Mouse (Mus musculus) liver, embryonic 11.5 days (tissue): ENCODE data around the gene Olfr606. TPM values are rescaled to one million over a fixed set of nuclear protein-coding genes. Genes with fewer than 3 reads are reported as not detected.
"Not testable (repeated sequence)": the region's sequence is repeated elsewhere in the genome, so short reads cannot be mapped to it uniquely, and the experiment has no call there.

Experiments used
- ATAC-seq: fragments of 200-750 bp; cut with Nextera tagmentation; replicated peaks from 2 replicates; pipeline ENCODE4 v1.8.0; 2017; ENCODE audit warnings: moderate number of reproducible peaks, mild to moderate bottlenecking, moderate TSS enrichment, moderate library complexity; ENCODE audit not compliant: low FRiP score
- DNase-seq: peaks from one replicate; pipeline ENCODE4 v3.0.0-alpha.2; 2017; ENCODE audit warnings: low spot score
- H3K27ac ChIP-seq: fragments of 300-500 bp; sonication (generic); 2 replicates; pipeline ENCODE4 v1.5.1; 2014; ENCODE audit warnings: mild to moderate bottlenecking, low read depth, low read length, control low read depth
- H3K27me3 ChIP-seq: fragments of 300-500 bp; sonication (generic); replicated peaks from 2 replicates; pipeline ENCODE4 v1.6.1; 2014; ENCODE audit warnings: low read length, mixed read lengths; ENCODE audit not compliant: control insufficient read depth, insufficient read depth
- H3K36me3 ChIP-seq: fragments of 300-500 bp; sonication (generic); 2 replicates; pipeline ENCODE4 v1.6.1; 2014; ENCODE audit warnings: mild to moderate bottlenecking, low read length, moderate library complexity, mixed read lengths; ENCODE audit not compliant: control insufficient read depth, insufficient read depth
- H3K4me1 ChIP-seq: fragments of 300-500 bp; sonication (generic); replicated peaks from 2 replicates; pipeline ENCODE4 v1.6.1; 2014; ENCODE audit warnings: low read length, mixed read lengths; ENCODE audit not compliant: control insufficient read depth, insufficient read depth
- H3K4me2 ChIP-seq: fragments of 300-500 bp; sonication (generic); 2 replicates; pipeline ENCODE4 v1.6.1; 2014; ENCODE audit warnings: mild to moderate bottlenecking, control low read depth, moderate library complexity
- H3K4me3 ChIP-seq: fragments of 300-500 bp; sonication (generic); 2 replicates; pipeline ENCODE4 v1.5.1; 2014; ENCODE audit warnings: low read depth, low read length, control low read depth
- H3K9ac ChIP-seq: fragments of 300-500 bp; sonication (generic); 2 replicates; pipeline ENCODE4 v1.6.1; 2014; ENCODE audit warnings: low read depth, low read length, control low read depth
- H3K9me3 ChIP-seq: fragments of 300-500 bp; sonication (generic); 2 replicates; pipeline ENCODE4 v1.6.1; 2016; ENCODE audit warnings: low read length, inconsistent platforms, mixed read lengths; ENCODE audit not compliant: control insufficient read depth
- WGBS: fragments of 180-500 bp; shearing (Covaris S2); extraction: QIAGEN DNeasy Blood & Tissue Kit; methylation state at CpG from one replicate; pipeline ENCODE4 v1.1.7; 2014; 5-methylcytosine and 5-hydroxymethylcytosine counted together
- polyA plus RNA-seq: library from polyadenylated mRNA; unstranded; fragments of >200 nt; fragmentation: Nextera tagmentation; extraction: Ambion mirVana; gene quantifications from 2 replicates; pipeline ENCODE4 v1.2.1, GENCODE M21; 2014

Olfr606 gene
- polyA plus RNA-seq = not detected in 2 replicates

DNA sequence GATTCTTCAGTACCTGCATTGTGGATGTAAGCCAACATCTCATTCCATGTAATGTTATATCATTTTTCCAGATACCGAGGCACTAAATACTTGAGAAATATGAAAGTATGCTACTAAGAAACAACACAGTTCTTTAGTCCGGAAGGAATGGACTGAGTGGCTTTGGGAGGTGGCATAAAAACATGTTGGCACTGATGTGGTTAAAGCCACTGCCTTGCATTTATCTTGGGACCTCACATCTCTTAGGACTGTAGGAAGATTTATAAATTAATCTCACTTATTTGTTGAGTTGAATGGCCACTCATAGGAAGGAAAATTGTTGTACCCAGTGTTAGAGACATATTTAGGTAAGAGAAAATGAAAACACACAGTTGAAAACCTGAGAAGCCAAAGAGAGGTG lies at the start of gene Olfr606:
Gene Olfr606, plus strand, starts transcription at position 301 of the 400 bp plus-strand sequence.
- Histone ChIP-seq H3K4me3 (no peak within 1 kb of the TSS), H3K9me3 (no peaks in the 10 kb centered on the region), H3K4me1 (no peaks in the 10 kb centered on the region), H3K4me2 (no peak within 1 kb of the TSS), H3K9ac (no peak within 1 kb of the TSS), H3K27me3 (no peaks in the 10 kb centered on the region), H3K27ac (no peak within 1 kb of the TSS), H3K36me3 (no peaks in the 10 kb centered on the region)
- DNase-seq (no peak), ATAC-seq (no peak)
- 85% methylated on average over 2 of the region's 2 CpGs for WGBS

DNA sequence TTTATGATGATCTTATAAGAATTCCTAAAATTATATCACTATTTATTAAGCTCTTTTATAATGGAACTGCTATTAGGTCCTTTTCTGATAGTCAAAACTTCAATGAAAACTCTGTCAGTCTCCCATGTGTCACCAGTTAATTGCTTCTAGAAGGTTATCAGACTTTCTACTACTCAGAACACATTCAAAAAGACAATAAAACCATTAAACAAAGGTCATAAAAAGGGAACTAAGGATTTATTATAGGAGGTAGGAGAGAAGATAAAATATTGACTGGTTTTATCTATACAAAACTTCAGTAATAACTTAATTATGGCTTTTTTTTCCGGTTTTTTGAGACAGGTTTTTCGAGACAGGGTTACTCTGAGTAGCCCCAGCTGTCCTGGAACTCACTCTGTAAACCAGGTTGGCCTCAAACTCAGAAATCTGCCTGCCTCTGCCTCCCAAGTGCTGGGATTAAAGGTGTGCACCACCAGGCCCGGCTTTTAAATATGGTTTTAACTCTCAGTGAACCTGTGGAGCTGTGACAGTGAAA lies 42.3 kb upstream of the Olfr606 start:
- not testable (repeated sequence) for H3K27me3 ChIP-seq, H3K27ac ChIP-seq, DNase-seq, H3K4me1 ChIP-seq, H3K9ac ChIP-seq, H3K4me3 ChIP-seq, H3K9me3 ChIP-seq, H3K4me2 ChIP-seq, H3K36me3 ChIP-seq, ATAC-seq
- 76% methylated on average over 3 of the region's 3 CpGs for WGBS

DNA sequence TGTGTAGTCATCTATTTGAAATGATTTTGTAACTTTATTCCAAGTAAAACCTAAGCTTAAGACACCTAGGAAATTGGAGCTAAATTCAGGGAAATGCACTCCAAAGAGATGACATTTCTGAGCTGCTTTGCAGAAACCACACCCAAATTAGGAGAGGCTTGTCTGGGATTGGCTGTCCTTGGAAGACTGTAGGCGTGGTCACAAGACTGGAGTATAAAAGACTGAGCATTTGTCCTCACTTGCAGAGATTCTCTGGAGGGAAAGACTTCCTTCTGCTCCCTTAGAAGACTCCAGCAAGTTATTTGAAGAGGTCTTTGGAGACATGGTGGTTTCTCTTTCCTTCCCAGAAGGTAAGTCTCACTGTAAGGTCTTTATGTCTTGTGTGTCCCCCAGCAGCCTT lies 34.1 kb upstream of the Olfr606 start, which contains the start of gene Usp17lc:
Gene Usp17lc, plus strand, starts transcription at position 301 of the 400 bp plus-strand sequence.
- H3K36me3 ChIP-seq, H3K27ac ChIP-seq, H3K9ac ChIP-seq, H3K9me3 ChIP-seq, H3K4me3 ChIP-seq, DNase-seq, H3K4me1 ChIP-seq, H3K4me2 ChIP-seq, ATAC-seq, H3K27me3 ChIP-seq: not testable (repeated sequence)
- 60% methylated on average over 1 of the region's 1 CpGs for WGBS

DNA sequence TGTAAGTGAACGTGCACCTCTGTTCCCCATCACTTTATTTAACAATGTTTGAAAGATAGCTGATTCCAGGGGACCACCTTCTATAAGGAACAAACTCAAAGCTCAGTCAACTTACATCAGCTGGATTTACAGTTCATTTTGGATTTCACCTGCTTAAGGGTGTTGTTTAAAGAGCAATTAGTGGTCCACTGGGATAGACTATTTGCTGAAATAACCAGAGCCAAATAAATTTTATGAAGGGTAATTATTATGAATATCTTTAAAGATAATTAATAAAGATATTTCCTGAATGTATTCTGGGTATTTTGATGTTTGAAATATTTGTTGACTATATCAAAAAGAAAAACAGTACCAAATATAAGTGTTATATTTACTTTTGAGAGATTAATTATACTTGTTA lies 3.5 kb upstream of the Olfr606 start, which contains the start of gene Olfr605:
Gene Olfr605, minus strand, starts transcription at position 101 of the 400 bp plus-strand sequence.
- WGBS = 90% methylated on average over 1 of the region's 1 CpGs
- Histone ChIP-seq H3K27ac (no peak within 1 kb of the TSS), H3K36me3 (no peaks in the 10 kb centered on the region), H3K4me1 (no peaks in the 10 kb centered on the region), H3K9me3 (no peaks in the 10 kb centered on the region), H3K4me2 (no peak within 1 kb of the TSS), H3K27me3 (no peaks in the 10 kb centered on the region), H3K9ac (no peak within 1 kb of the TSS), H3K4me3 (no peak within 1 kb of the TSS)
- ATAC-seq (no peak), DNase-seq (no peak)

DNA sequence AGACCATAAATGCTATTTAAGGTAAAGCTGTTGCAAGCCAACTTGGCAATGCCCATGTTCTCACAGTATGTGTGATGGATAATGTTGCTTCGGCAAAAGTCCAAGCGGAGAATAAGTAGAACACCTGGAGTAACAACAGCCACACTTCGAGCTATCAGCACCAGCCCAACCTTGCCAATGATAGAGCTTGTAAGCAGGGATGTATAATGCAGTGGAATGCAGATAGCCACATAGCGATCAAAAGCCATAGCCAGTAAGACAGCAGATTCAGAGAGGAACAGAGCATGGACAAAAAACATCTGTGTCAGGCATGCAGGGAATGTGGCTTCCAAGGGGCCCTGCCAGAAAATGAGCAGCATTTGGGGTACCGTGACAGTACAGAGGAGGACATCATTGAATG lies 11.7 kb downstream of the Olfr606 start:
- Histone ChIP-seq H3K4me3 (no peak overlapping the region), H3K36me3 (no peaks in the 10 kb centered on the region), H3K9me3 (no peaks in the 10 kb centered on the region), H3K9ac (no peak overlapping the region), H3K27ac (no peak overlapping the region), H3K27me3 (no peaks in the 10 kb centered on the region), H3K4me2 (no peak overlapping the region), H3K4me1 (no peaks in the 10 kb centered on the region)
- DNase-seq = no peak
- ATAC-seq = no peak
- WGBS = 87% methylated on average over 5 of the region's 5 CpGs

DNA sequence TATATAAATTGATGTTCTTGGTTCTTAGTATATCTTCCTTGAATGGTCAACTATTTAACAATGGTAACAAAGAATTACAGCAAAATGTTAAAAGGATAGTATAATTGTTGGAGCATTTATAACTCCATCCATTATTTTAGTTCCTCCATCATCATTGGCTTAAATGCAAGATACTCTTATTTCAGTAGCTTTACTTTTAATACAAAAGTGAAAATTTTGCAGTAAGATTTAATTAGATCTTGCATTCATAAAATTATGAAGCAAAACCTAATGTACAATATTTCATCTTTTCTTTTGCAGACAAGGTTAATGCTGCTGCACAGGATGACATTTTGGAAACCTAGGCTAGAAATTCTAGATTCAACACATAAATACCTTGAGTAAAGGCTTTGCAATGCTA lies 20.7 kb downstream of the Olfr606 start, which contains the start of gene Olfr608:
Gene Olfr608, plus strand, starts transcription at position 301 of the 400 bp plus-strand sequence.
- no peak within 1 kb of the TSS for H3K27ac ChIP-seq
- DNase-seq (no peak), ATAC-seq (no peak)
- H3K4me1 ChIP-seq = no peaks in the 10 kb centered on the region
- no peak within 1 kb of the TSS for H3K4me3 ChIP-seq
- no peaks in the 10 kb centered on the region for H3K9me3 ChIP-seq
- H3K9ac ChIP-seq = no peak within 1 kb of the TSS
- no peak within 1 kb of the TSS for H3K4me2 ChIP-seq
- H3K36me3 ChIP-seq = no peaks in the 10 kb centered on the region
- H3K27me3 ChIP-seq = no peaks in the 10 kb centered on the region

DNA sequence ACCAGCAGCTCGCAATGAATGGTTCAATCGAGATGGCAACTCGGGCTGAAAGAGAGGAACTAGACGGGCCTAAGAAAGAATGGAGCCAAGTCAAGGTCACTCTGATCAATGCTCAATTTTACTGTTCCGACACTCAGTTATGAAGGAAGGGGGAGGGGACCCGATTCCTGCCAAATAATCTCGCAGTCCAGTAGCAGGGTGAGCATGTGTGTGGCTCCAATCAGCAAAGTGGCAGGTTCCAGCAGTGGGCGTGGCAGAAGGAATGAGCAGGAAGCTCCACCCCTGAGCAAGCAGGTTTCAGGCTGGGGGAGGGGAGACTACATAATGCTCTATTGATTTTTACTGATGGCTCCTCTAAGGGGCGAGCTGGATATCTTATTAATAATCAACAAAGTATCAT lies 28.3 kb downstream of the Olfr606 start:
- not testable (repeated sequence) for ATAC-seq
- 81% methylated on average over 9 of the region's 9 CpGs for WGBS

DNA sequence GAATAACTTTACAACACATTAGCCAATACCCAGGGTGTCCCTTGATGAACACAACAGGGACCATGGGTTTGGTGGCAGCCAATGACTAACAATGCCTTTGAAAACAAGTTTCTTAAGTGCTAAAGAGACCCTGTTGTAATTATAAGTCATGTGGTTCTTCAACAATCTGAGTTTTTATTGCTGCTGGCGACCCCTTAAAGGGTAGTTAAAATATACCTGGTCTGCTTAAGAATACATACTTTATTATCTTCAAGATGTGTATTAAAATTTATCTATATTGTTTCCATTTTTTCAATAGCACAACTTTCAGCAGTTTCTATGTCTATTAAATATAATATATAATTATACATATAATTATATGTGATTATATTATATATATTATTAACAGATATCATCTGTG lies 49.1 kb downstream of the Olfr606 start, which contains the start of gene Olfr609:
Gene Olfr609, minus strand, starts transcription at position 101 of the 400 bp plus-strand sequence.
- Histone ChIP-seq H3K4me2 (no peak within 1 kb of the TSS), H3K27ac (no peak within 1 kb of the TSS), H3K27me3 (no peaks in the 10 kb centered on the region), H3K9ac (no peak within 1 kb of the TSS), H3K9me3 (no peaks in the 10 kb centered on the region), H3K4me3 (no peak within 1 kb of the TSS), H3K36me3 (no peaks in the 10 kb centered on the region), H3K4me1 (no peaks in the 10 kb centered on the region)
- ATAC-seq (no peak), DNase-seq (no peak)
- WGBS = 61% methylated on average over 1 of the region's 1 CpGs

More for the DNA sequence above, 28.3 kb downstream of the Olfr606 start:
- not testable (repeated sequence) for DNase-seq, H3K36me3 ChIP-seq, H3K27me3 ChIP-seq, H3K27ac ChIP-seq, H3K4me2 ChIP-seq, H3K4me3 ChIP-seq, H3K9me3 ChIP-seq, H3K4me1 ChIP-seq, H3K9ac ChIP-seq
